Mouse (Mus musculus) thymus, adult 2 months (tissue): ENCODE measurements around the gene Lrrc4. TPM values are rescaled to one million over a fixed set of nuclear protein-coding genes. Genes with fewer than 3 reads are reported as not detected.

Source experiments
- DNase-seq: peaks from one replicate; pipeline ENCODE4 v3.0.0; 2021
- H3K27ac ChIP-seq: fragments of 200-500 bp; 2 replicates; pipeline ENCODE4 v1.5.1; 2012; ENCODE audit warnings: low read length, control low read depth; ENCODE audit not compliant: control insufficient read depth, insufficient read depth
- H3K27me3 ChIP-seq: fragments of 200-500 bp; 2 replicates; pipeline ENCODE4 v1.6.1; 2012; ENCODE audit warnings: mild to moderate bottlenecking, low read length, moderate library complexity, mixed read lengths; ENCODE audit not compliant: control insufficient read depth, insufficient read depth
- H3K36me3 ChIP-seq: fragments of 200-500 bp; 2 replicates; pipeline ENCODE4 v1.6.1; 2012; ENCODE audit warnings: mild to moderate bottlenecking, low read length, moderate library complexity; ENCODE audit not compliant: control insufficient read depth, insufficient read depth
- H3K4me1 ChIP-seq: fragments of 200-500 bp; replicated peaks from 2 replicates; pipeline ENCODE4 v1.6.1; 2012; ENCODE audit warnings: low read length; ENCODE audit not compliant: control insufficient read depth, insufficient read depth
- H3K4me3 ChIP-seq: fragments of 200-500 bp; 2 replicates; pipeline ENCODE4 v1.5.1; 2012; ENCODE audit warnings: mild to moderate bottlenecking, low read length, control low read depth, moderate library complexity; ENCODE audit not compliant: control insufficient read depth, insufficient read depth
- CTCF ChIP-seq: fragments of 200-500 bp; IDR thresholded peaks from 2 replicates; pipeline ENCODE4 v1.5.1; 2012; ENCODE audit warnings: mild to moderate bottlenecking, control low read depth, low read length, moderate library complexity, borderline replicate concordance; ENCODE audit not compliant: control insufficient read depth, poor library complexity, insufficient read depth; ENCODE audit errors: extremely low read depth
- POLR2A ChIP-seq: fragments of 200-500 bp; IDR thresholded peaks from 2 replicates; pipeline ENCODE4 v1.6.1; 2012; ENCODE audit warnings: mild to moderate bottlenecking, low read length, control low read depth, moderate library complexity; ENCODE audit not compliant: control insufficient read depth, poor library complexity, insufficient read depth; ENCODE audit errors: extremely low read depth
- WGBS: fragments of 180-500 bp; shearing (Covaris S2); methylation state at CpG from one replicate; pipeline ENCODE4 v1.1.7; 2018; 5-methylcytosine and 5-hydroxymethylcytosine counted together
- polyA plus RNA-seq: library from polyadenylated mRNA; depleted of rRNA; stranded (reverse); fragments of >200 nt; gene quantifications from 2 replicates; pipeline ENCODE4 v1.2.3, GENCODE M21; 2012; rRNA removed

The Lrrc4 gene
- polyA plus RNA-seq, 1 experiment = 0.67 TPM

- no peaks in the 10 kb centered on the region for H3K27me3 ChIP-seq
- TF ChIP-seq CTCF (no peak), POLR2A (no peak)
- no peak overlapping the region for H3K27ac ChIP-seq
- peaks cover 10% of the 10 kb centered on the region for H3K4me1 ChIP-seq
- WGBS = 72% methylated on average over 7 of the region's 7 CpGs
- DNase-seq = no peak
- H3K4me3 ChIP-seq = no peak overlapping the region
- no peaks in the 10 kb centered on the region for H3K36me3 ChIP-seq
Observed at GRCm38 (mm10) chr6:28618751-28619153, 212.8 kb downstream of the Lrrc4 start.

DNA sequence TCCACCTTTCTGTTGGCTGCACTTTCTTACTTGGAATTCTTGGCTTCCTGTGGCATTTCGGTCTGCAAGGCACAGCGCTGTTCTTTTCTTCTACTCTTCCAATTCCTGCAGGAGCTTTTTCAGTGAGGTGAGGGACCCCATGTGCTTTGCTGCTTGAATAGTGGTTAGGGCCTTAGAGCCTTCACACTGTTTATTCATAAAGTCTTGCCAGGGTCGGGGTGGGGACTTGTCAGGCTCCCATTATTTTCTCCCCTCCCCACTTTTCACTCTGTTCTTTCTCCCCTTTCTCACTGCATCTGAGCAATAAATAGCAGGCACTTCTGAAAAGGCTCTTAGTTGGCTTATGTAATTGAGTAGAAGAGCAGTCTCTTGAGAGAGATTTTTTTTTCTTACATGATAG lies 213.2 kb downstream of the Lrrc4 start:
- TF ChIP-seq CTCF (no peak), POLR2A (no peak)
- peaks cover 10% of the 10 kb centered on the region for H3K4me1 ChIP-seq
- H3K36me3 ChIP-seq = no peaks in the 10 kb centered on the region
- no peaks in the 10 kb centered on the region for H3K27me3 ChIP-seq
- H3K27ac ChIP-seq = no peak overlapping the region
- H3K4me3 ChIP-seq = no peak overlapping the region
- 88% methylated on average over 3 of the region's 3 CpGs for WGBS
- no peak for DNase-seq

- no peaks in the 10 kb centered on the region for H3K27me3 ChIP-seq
- no peaks in the 10 kb centered on the region for H3K36me3 ChIP-seq
- no peak for DNase-seq
- H3K4me3 ChIP-seq = no peak overlapping the region
- TF ChIP-seq POLR2A (no peak), CTCF (no peak)
- no peak overlapping the region for H3K27ac ChIP-seq
- peaks cover 10% of the 10 kb centered on the region for H3K4me1 ChIP-seq
- 86% methylated on average over 3 of the region's 3 CpGs for WGBS
Observed at GRCm38 (mm10) chr6:28615966-28616365, 215.6 kb downstream of the Lrrc4 start.

GRCm38 (mm10) chr6:28615408-28615807 lies 216.1 kb downstream of the Lrrc4 start:
- Histone ChIP-seq H3K4me1 (peaks cover 10% of the 10 kb centered on the region), H3K36me3 (no peaks in the 10 kb centered on the region), H3K27me3 (no peaks in the 10 kb centered on the region), H3K4me3 (no peak overlapping the region), H3K27ac (no peak overlapping the region)
- DNase-seq = no peak
- 95% methylated on average over 3 of the region's 3 CpGs for WGBS
- no peak for TF ChIP-seq POLR2A

DNA sequence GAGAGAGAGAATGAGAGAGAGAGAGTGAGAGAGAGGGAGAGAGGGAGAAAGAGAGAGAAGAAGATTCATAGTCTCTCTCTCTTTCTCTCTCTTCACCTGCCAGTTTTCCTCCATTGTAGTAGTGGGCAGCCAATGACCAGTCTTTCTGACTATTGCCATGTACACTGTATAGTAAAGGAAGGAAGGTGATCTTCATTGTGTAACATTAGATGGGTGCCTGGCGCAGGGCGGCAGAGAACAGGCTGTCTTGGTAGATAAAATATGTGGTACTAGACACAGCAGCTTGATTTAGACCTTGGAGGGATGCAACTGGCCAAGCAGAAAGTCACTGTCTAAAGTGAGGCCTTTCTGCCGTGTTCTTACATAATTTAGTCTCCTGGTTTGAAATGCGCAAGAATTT lies 216.7 kb downstream of the Lrrc4 start:
- 96% methylated on average over 4 of the region's 4 CpGs for WGBS
- TF ChIP-seq CTCF = no peak
- TF ChIP-seq POLR2A = no peak

DNA sequence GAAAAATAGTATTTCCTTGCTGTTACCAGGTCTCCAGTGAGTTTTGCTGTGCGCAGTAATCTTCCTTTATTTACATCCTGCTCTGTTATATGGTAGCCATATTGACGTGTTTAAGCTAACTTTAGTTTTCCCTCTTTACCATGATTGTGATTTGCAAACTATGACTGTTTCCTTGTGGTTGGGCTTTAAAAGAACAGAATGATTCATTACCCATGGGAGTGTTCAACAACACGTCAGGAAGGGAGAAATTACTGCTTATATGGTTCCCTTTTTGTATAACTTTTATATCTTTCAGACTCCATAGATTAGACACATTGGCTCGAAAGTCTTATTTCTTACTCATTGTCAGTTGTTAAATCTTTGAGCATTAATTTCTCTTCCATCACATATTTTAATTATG lies 218.1 kb downstream of the Lrrc4 start:
- Histone ChIP-seq H3K36me3 (no peaks in the 10 kb centered on the region), H3K4me3 (no peak overlapping the region), H3K27ac (no peak overlapping the region), H3K4me1 (peaks cover 6% of the 10 kb centered on the region; the same call in 1 of the 2 replicates), H3K27me3 (no peaks in the 10 kb centered on the region)
- TF ChIP-seq POLR2A (no peak), CTCF (no peak)
- no peak for DNase-seq
- WGBS = 93% methylated on average over 4 of the region's 4 CpGs

More for the DNA sequence above, 216.7 kb downstream of the Lrrc4 start:
- Histone ChIP-seq H3K27me3 (no peaks in the 10 kb centered on the region), H3K36me3 (no peaks in the 10 kb centered on the region), H3K4me3 (no peak overlapping the region), H3K4me1 (peaks cover 10% of the 10 kb centered on the region), H3K27ac (no peak overlapping the region)
- DNase-seq = no peak

Other genes starting within 250 kb of the Lrrc4 start
- 1.3 and 3.0 TPM in 2 replicates for gene Lep, start 228.5 kb upstream of the Lrrc4 start, polyA plus RNA-seq